Mouse (Mus musculus) skeletal muscle tissue, postnatal 0 days (tissue): ENCODE data around the gene Pou2af1. TPM values are rescaled to one million over a fixed set of nuclear protein-coding genes. Genes with fewer than 3 reads are reported as not detected.

Experiments
- polyA plus RNA-seq: library from polyadenylated mRNA; unstranded; fragments of >200 nt; fragmentation: Nextera tagmentation; extraction: Ambion mirVana; gene quantifications from 2 replicates; pipeline ENCODE4 v1.2.1, GENCODE M21; 2015

Pou2af1 gene
- polyA plus RNA-seq: 0.09 TPM in 1 of 2 replicates, not detected in the other

DNA sequence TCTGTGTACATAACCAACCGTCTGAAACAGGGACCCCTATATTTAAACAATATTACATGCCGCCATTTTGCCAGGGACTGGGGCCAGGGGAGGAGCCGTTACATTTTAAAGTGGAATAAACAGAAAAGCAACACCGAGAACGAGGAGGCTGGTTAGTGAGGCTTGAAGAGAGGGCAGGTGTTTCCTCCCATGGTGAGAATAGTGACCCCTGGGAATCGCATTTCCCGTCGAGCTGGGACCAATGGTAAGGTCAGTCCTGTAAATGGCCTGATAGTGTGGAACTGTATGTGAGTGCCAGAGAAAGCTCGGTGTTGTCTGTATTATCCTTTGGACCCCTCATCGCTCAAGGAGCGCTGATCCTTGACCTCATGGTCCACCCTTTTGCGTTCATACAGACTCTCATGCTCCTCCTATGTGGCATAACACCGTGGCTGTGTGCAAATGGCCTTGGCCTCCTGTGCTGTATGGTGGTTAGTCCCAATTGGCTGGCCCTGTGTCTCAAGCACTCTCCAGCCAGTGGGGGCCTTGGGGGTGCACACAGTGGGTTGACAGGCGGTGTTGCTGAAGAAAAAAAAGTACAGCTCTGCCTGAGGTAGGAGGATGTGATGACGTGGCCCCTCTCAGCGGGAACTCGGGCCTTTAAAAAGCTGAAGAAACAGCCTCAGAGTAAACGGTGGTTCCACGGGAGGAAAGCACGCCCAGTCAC, at the start of gene Pou2af1:
Gene Pou2af1 (plus strand): TSS at position 686 of the 706 bp plus-strand sequence.

DNA sequence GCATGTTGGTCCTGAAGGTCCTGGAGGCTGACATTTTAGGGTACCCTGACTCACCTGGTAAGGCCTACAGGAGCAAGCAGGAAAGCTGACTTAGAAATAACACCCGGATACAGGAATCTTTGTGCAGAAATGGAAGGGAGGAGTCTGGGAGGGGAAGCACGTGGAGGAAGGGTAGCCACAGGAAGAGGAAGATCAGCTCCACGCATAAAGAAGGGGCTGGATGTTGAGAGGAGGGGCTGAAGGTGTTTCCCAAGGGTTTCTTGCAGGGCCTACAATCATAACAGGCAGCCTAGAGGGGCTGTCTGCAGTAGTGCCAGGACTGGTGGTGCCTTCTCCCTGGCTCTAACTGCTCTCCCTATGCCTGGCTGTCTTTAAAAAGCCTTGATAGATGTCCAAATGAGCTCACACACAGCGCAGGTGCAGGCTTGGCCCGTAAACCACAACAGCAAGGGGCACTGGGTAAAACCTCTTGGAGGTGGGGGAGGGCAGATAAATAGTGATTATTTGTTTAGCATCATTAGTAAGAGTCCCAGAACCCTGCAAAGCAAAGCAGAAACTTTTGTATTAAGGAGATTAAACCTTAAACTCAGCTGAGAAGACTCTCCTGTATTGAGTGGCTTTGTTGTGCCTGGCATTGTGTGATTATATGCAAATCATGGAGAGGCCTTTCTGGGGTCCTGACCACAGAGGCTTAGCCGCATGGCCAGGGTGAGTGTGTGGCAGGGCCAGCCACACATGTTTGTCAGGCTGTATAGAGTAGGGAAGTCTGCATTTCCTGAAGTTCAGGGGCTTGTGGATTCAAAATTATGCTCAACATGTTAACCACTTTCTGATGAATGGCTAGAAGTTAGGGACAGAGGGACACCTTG, 48.0 kb upstream of the Pou2af1 start, which contains the start of gene Gm32742:
Gene Gm32742 (minus strand): TSS at position 206 of the 869 bp plus-strand sequence.

DNA sequence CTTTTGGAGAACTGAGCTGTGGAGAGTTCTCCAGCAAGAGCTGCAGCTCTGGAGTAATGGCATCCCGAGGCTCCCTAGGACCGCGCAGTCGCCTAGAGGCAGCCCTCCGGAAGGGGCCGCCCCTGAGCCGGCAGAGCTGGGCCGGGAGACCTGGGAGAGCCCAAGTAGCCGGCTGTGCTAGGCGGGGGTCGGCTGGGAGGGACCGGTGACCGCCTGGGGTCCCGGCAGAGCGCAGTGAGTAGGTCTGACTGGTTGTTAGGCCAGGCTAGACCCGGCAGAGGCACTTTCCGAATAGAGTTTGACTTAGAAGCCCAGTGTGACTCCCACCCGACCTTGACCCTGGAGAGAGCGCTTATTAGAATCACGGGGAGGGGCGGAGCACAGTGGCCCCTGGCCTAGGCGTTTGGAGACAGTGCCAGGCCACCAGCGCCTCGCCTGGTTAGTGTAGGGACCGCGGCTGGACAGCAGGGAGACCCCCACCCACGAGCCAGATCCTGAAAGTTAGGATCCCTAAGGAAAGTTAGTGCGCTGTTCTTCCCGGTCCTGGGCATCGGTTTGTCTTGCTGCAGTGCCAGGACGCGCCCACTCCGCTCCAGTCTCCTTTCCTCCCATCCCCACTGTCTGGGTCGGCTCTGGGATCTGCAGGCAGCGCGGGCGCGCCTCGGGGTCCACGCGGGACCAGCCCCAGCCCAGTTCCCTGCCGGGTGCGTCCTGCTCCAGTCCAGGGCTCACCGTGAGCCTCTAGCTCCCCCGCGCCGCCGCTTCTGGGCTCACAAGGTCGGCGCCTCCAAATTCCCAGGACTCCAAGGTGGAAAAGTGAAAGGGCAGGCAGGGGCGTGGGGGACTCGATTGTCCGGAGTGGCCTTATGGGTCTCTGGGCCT, 65.2 kb downstream of the Pou2af1 start, which contains the start of gene Colca2:
Gene Colca2 (minus strand): TSS at position 70 of the 882 bp plus-strand sequence.

Other genes with a start within 250 kb of the Pou2af1 start
- gene Sik2, start 204.6 kb upstream of the Pou2af1 start, polyA plus RNA-seq: 7.8 and 16.6 TPM in 2 replicates
- gene Btg4, start 152.8 kb upstream of the Pou2af1 start, polyA plus RNA-seq: not detected in 2 replicates
- gene Layn, start 136.6 kb upstream of the Pou2af1 start, polyA plus RNA-seq: 2.0 and 2.5 TPM in 2 replicates
- gene 4833427G06Rik, start 111.6 kb upstream of the Pou2af1 start, polyA plus RNA-seq: not detected in 2 replicates
- not detected in 2 replicates for gene Gm32742, start 48.2 kb upstream of the Pou2af1 start, polyA plus RNA-seq
- gene Colca2, start 64.9 kb downstream of the Pou2af1 start, polyA plus RNA-seq: 2.7 and 2.9 TPM in 2 replicates
- gene 1810046K07Rik, start 115.2 kb downstream of the Pou2af1 start, polyA plus RNA-seq: not detected in 2 replicates